In the genomic region with DNA sequence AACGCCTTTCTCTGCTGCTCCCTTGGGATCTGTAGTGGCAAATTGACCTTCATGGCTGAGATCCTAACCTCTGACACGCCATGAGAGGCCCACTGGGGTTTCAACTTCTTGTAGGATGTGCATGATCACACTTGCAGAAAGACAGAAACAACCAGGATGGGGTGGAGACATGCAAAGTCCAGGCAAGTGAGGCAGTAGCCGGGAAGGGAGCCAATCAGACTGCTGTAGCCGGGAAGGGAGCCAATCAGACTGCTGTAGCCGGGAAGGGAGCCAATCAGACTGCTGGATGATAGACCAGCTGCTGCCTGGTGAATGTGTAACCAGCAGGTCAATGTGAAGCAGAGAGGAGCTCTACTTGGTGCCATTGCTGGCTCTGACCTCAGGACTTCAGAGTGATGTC, we compare ENCODE assay signal across 13 mouse cellular contexts. TPM values are rescaled to one million over a fixed set of nuclear protein-coding genes. Genes with fewer than 3 reads are reported as not detected.
A peak's percentile ranks its signal among the peaks of the same experiment; 100 is the strongest.
DNase-seq lines count a peak whose midpoint lies in the region; TF ChIP-seq lines count a peak whose summit lies in the region.
"Had no signal": no experiment of that assay in that cellular context is flagged by ENCODE, and none has a peak within 500 bp of the region (broad histone marks: within the 10 kb centered on the region; RNA-seq: fewer than 3 reads in every experiment).

No protein-coding gene starts in this region.

- no peak for TF ChIP-seq CTCF in kidney, adult 2 months (conservative IDR thresholded peaks at IDR 0.05; ENCODE audit: insufficient read depth, insufficient read length, low read depth, low read length)

- no peaks in the 10 kb centered on the region for H3K9me3 ChIP-seq in heart, embryonic 10.5 days
- H3K9me3 ChIP-seq: heart, embryonic 13.5 days; limb, embryonic 13.5 days had no signal

- no peak overlapping the region for H3K4me3 ChIP-seq in heart, embryonic 10.5 days
- no peak overlapping the region for H3K4me3 ChIP-seq in kidney, adult 2 months (ENCODE audit: insufficient read depth, low read depth, low read length)
- H3K4me3 ChIP-seq: heart, embryonic 13.5 days; limb, embryonic 13.5 days had no signal

- no peaks in the 10 kb centered on the region for H3K27me3 ChIP-seq in heart, embryonic 10.5 days (ENCODE audit: insufficient read depth, poor library complexity, severe bottlenecking)
- H3K27me3 ChIP-seq in kidney, adult 2 months (replicated peaks; ENCODE audit: control insufficient read depth, insufficient read depth, low read length) = no peaks in the 10 kb centered on the region
- no peaks in the 10 kb centered on the region; the same call in 1 of the 2 replicates for H3K27me3 ChIP-seq in splenic B cell, adult 2 months (ENCODE audit: control insufficient read depth, insufficient read depth, low read length, poor library complexity, severe bottlenecking)
- H3K27me3 ChIP-seq: heart, embryonic 13.5 days; limb, embryonic 13.5 days had no signal

- peak; percentile 92 for DNase-seq in heart, adult 11 months
- DNase-seq in heart, embryonic 10.5 days (ENCODE audit: low spot score) = no peak
- DNase-seq in testis, postnatal 14 days (ENCODE audit: low spot score) = peak; percentile 25
- no peak for DNase-seq in testis, postnatal 10 days (ENCODE audit: low spot score)
- peak; percentile 91 for DNase-seq in kidney, adult 2 months
- peak; percentile 78 for DNase-seq in splenic B cell, adult 2 months (ENCODE audit: low read depth, low spot score)
- DNase-seq in yolk sac, embryonic 10.5 days (ENCODE audit: low spot score) = no peak
- no peak for DNase-seq in thymus, postnatal 10 days (ENCODE audit: low spot score in 2 of 2)
- DNase-seq: cerebellum, adult 9-10 months; thymus, postnatal 14 days had no signal

- WGBS in heart, embryonic 10.5 days = 86% methylated on average over 5 of the region's 5 CpGs
- 45% methylated on average over 5 of the region's 5 CpGs for WGBS in kidney, adult 2 months

- no peak overlapping the region for H3K27ac ChIP-seq in heart, embryonic 10.5 days
- no peak overlapping the region for H3K27ac ChIP-seq in kidney, adult 2 months (ENCODE audit: insufficient read depth, low read depth, low read length)
- H3K27ac ChIP-seq: heart, embryonic 13.5 days; limb, embryonic 13.5 days had no signal

- H3K4me1 ChIP-seq in heart, embryonic 10.5 days = 0 out of 2 replicates have a peak, but pooled peaks cover 3% of the 10 kb centered on the region
- H3K4me1 ChIP-seq in kidney, adult 2 months (ENCODE audit: control insufficient read depth, insufficient read depth, low read length) = peaks cover 3% of the 10 kb centered on the region; the same call in 1 of the 2 replicates
- H3K4me1 ChIP-seq: heart, embryonic 13.5 days had no signal

- no peak for TF ChIP-seq POLR2A in kidney, adult 2 months (IDR thresholded peaks at IDR 0.05; ENCODE audit: low read depth, low read length)

- H3K36me3 ChIP-seq in heart, embryonic 10.5 days = peaks cover 6% of the 10 kb centered on the region
- H3K36me3 ChIP-seq in kidney, adult 2 months (ENCODE audit: control insufficient read depth, insufficient read depth, low read length) = peaks cover 2% of the 10 kb centered on the region; the same call in 1 of the 2 replicates
- no peaks in the 10 kb centered on the region for H3K36me3 ChIP-seq in splenic B cell, adult 2 months (ENCODE audit: control insufficient read depth, insufficient read depth, low read length, poor library complexity, severe bottlenecking)
- H3K36me3 ChIP-seq: G1E had no signal

RNA-seq across cellular contexts. Expression of a gene that starts 11.3 kb away (rescaled TPM):
- polyA plus RNA-seq in heart, embryonic 10.5 days (2016; fragmentation: Nextera tagmentation; extraction: Ambion mirVana) = 101 and 121 TPM in 2 replicates
- 4.5 and 5.4 TPM in 2 replicates for polyA plus RNA-seq in kidney, adult 2 months (2012; rRNA removed)
- polyA plus RNA-seq: G1E had no signal

RNA-seq across cellular contexts. Expression of a gene that starts 49.2 kb away (rescaled TPM):
- 0.16 TPM in 1 of 2 replicates, not detected in the other for polyA plus RNA-seq in heart, embryonic 10.5 days (2016; fragmentation: Nextera tagmentation; extraction: Ambion mirVana)
- polyA plus RNA-seq in kidney, adult 2 months (2012; rRNA removed) = 0.05 and 0.30 TPM in 2 replicates
- polyA plus RNA-seq: G1E had no signal

Comparison
In these comparisons a context has a peak if more than half of its experiments do, and no peak if none do; other contexts are left out.
1. DNase-seq: peak in heart, adult 11 months (single experiment), testis, postnatal 14 days (single experiment), kidney, adult 2 months (single experiment) and splenic B cell, adult 2 months (single experiment); none in heart, embryonic 10.5 days (single experiment), testis, postnatal 10 days (single experiment), yolk sac, embryonic 10.5 days (single experiment) and thymus, postnatal 10 days (0 of 2).
2. RNA of a gene that starts 11.3 kb away (polyA plus RNA-seq): 101 to 121 TPM in heart, embryonic 10.5 days; 4.5 to 5.4 TPM in kidney, adult 2 months; every median in the first group is over 10 times any median in the second.